Mouse (Mus musculus) CD8-positive naive resting alpha-beta T cell, adult 2 months (primary cell): ENCODE results near the gene Arl5b.

Experiments
- DNase-seq, 2 experiments: peaks; one replicate each; pipeline ENCODE4 v3.0.0; 2022; ENCODE audit warnings: low read depth in 2 of 2, low spot score in 2 of 2

Gene Arl5b

DNA sequence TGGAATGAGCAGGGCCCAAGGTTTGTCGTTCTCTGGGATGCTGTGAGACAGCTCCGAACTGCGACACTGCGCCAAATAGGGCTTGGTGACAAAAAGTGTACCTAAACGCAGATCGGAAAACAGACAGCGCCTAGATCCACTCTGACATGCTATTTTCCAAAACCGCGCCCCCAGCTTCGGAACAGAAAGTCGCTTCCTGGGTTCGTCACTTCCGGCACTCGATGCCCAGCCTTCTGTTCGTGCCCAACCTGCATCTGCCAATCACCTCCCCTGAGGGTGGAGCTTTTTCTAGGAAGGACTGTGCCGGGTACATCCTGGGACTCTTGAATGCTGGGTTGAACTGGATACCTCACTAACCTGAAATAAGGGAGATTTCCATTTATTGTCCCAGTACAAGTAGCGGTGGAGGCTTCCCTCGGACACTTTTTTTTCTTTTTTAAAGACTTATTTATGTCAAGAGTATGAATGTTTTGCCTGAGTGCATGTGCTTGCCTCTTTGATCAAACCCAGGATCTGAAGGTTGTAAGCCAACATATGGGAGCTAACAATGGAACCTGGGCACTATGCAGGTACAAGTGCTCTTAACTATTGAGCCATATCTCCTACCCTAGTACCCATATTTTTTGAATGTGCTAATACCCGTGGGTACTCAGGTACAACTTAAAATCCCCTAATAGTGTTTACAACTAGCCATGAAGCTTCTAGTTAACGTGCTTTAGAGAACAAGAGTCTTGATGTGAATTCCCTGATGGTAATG lies at the start of gene Arl5b:
Gene Arl5b (plus strand): TSS at position 279 of the 757 bp plus-strand sequence.
- DNase-seq = peak; percentile 86 to 87

DNA sequence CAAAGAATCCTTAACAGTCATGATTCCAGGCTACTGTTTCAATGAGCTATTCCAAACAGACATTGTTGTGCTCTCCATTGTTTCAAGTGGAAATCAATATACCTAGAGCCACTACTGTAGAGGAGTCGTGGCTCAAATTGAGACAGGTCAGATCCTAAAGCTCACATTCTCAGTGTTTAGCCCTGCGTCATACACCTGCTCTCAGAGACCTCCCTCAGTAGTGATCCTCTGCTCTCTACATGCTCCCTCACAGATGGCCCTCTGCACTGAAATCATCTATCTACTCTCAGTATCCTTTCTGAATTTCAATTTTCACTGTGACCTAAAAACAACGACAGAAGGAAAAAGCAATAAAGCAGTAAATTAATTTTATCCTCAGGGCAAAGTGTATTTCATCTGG lies 41.7 kb upstream of the Arl5b start:
- no peak for DNase-seq

DNA sequence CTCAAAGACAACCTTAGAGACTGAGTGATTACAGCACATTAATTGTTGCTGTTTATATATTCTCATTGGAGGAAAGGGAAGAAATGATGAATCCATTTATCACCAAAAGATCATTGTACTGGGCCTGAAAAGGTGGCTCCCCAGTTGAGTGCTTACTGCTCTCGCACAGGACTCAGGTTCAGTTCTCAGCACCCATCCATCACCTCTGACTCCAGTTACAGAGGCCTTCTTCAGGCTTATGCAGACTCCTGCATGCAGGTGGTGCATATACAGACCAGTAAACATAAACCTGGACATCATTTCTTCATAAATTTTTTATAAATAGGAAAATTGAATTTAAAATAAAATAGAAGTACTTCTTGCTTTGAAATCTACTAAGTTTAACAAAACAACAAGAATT lies 41.1 kb upstream of the Arl5b start:
- DNase-seq = no peak

DNA sequence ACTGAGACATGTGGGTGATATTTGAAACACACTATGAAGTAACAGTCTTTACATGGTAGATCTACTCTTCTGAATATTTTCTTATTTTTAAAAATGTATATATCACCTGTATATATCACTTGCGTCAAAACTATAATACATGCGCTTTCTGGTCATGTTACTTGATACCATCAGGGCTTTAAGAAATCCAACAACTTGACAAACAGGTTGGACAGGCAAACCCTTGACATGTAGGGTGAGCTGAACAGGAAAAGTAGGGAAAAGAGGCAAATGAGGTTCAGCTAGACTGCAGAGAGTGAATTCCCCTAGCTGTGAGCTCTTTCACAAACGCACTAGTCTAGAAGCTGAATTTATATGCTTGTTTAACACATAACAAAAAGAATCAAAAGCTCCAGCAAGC lies 22.4 kb upstream of the Arl5b start:
- DNase-seq = no peak

DNA sequence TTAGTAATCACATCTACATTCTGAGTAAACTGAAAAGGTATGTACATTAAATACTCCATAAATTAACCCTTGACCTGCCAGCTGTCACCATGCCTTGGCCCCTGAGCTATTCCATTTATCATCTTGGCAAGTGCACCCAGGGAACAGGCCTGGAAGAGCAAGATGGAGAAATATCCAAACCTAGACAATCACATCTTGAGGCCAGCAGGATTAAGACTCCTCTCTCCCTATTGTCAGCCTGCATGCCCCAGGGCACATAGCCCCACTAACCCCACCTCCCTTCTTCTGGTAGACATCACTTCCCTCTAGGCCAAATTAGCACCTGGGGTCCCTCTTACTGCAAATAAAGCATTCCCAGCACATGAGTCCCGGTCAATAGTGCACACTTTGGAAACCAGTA lies 21.4 kb upstream of the Arl5b start:
- DNase-seq = no peak

DNA sequence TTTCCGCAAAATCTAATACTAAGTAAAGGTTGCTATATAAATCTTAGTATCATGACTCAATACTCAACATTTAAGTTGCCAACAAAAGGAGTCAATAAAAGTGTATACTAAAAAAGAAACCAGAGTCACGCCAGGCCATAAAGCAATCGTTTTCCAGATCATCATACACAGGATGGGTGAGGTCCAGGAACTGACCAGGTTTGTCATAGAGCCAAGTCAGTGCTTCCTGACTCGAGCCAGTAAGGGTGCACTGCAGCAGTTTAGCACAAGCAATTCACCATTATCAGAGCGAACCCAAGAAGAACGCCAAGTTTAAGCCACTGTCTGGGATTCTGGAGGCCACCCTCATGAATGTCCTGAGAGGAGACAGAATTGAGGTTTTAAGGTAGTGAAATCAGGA lies 10.5 kb upstream of the Arl5b start:
- DNase-seq = no peak

DNA sequence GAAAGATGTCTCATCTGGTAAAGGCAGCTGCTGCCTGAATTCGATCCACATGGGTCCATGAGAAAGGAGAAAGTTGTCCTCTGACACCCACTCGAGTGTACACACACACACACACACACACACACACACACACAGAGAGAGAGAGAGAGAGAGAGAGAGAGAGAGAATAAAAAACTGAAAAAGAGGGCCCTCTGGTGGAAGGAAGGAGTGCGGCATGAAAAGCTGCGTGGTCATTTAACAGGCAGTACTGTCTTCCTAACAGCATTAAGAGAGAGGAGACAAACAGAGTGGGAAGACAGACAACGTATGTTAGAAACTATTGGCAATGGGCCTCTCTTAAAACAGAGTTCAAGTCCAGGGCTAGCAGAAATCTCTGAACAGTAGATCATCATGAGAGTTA lies 8.9 kb upstream of the Arl5b start:
- peak; percentile 26 to 45 for DNase-seq

DNA sequence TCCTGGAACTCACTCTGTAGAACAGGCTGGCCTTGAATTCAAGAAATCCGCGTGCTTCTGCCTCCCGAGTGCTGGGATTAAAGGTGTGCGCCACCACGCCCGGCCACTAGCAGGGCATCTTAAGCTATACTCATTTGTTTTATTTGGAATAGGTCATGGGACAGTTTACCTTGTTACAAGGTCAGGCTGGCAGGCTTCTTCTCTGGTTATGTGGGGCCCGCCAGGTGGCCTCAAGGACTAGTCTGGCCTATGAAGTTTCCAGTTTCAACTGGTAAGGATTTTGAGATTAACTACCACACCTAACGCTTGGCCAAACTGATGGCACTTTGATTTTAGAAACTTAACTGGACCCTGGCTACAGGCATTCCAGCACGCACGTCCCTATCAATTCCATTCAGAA lies 5.3 kb downstream of the Arl5b start:
- DNase-seq = no peak

DNA sequence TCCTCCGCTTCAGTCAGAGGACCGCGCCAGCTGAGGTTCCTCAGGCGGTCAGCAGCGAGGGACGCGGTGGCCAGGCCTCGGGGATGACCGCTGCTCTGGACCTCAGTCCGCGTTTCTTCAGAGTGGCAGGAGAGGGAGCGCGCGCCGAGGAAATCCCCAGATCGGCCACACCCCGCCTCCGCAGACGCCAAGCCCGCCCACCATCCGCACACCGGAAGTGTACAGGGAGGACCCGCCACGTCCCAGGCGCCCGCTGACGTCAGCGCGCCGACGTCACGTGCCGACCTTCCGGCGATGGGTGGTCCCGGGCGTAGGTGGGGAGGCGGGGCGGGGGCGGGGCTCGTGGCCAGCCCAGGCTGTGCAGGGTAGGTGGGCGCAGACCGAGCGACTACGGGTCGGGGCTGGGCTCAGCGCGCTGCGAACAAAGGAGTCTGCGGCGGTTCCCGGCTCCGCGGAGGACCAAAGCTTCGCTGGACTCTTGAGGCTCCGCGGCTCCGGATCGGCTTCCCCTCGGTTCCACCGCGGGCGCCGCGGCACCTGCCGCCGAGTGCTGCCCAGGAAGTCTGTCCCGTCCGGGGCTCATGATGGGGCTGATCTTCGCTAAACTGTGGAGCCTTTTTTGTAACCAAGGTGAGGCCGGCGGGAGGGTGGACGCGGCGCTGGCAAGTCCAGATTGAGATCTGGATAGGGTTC lies 5.9 kb downstream of the Arl5b start, which contains the start of gene Nsun6:
Gene Nsun6 (minus strand): TSS at position 125 of the 693 bp plus-strand sequence.
- peak; percentile 91 to 93 for DNase-seq

DNA sequence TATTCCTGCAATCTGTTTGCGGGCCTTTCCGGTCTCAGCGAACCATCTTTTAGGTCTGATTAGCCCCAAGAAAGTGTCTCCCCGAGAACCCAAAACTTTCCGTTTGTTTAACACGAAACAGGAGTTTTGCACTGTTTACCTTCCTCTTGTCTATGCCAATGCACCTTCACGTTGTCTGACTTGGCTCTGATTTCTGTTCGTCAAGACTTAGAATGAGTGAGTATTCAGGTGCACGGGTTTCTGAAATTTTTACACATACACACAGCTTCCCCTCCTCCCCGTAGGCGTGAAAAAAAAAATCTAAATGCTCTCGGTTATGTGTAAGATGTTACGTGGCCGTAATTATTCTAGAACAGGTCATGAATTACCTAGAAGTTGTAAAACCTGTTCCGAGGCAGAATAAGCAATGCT lies 6.6 kb downstream of the Arl5b start:
- DNase-seq = peak in 1 of 2 experiments; percentile 39

DNA sequence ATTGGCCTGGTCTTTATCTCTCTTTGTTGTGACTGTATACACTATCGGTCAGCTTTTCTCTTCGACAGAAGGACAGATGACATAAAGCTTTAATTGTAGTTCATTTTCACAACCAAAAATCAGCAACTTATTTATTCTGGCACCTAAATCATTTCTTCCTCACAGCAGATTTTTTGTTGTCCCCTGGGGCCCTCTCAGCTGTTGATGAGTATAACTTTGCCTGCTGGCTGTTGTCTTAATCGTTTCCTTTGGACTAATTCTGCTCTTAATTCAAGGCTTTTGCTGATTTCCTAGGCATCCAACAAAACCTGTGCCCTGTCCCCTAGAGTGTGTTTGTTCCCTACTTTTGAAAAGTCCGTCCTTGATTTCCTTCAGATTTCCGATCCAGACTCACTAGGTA lies 9.0 kb downstream of the Arl5b start:
- no peak for DNase-seq

DNA sequence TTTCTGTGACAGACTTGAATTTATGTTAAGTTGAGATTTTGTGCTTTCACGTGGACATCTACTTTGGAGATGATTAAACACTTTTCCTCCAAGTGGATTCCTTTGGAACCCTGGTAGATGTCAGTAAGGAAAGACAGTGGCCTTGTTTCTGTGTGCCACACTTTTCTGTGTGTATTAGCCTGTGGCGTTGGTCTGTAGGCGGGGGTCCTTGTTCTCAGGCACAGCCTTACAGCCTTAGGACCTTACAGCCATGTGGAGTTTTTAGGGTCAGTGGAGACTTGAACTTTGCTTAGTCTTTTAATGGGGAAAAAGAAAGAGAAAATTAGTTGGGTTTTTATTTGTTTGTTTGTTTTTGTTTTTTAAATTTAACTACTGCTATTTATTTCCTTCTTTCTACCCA lies 11.7 kb downstream of the Arl5b start:
- DNase-seq = no peak

DNA sequence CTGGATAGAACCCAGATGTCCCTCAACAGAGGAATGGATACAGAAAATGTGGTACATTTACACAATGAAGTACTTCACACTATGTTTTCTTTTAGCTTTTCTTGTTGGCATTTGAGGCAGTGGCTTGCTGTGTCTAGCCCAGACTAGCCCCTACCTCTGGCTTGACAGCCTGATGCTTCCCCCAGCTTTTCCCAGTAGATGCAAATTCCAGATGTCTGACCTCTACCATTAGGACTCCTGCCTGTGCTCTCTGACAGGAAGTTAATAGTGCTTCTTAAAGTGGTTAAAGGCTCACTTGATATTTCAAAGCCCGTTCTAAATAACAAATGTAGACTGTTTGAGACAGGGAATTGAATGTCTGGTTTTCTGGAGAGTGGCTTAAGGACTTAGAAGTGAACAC lies 14.6 kb downstream of the Arl5b start:
- no peak for DNase-seq

DNA sequence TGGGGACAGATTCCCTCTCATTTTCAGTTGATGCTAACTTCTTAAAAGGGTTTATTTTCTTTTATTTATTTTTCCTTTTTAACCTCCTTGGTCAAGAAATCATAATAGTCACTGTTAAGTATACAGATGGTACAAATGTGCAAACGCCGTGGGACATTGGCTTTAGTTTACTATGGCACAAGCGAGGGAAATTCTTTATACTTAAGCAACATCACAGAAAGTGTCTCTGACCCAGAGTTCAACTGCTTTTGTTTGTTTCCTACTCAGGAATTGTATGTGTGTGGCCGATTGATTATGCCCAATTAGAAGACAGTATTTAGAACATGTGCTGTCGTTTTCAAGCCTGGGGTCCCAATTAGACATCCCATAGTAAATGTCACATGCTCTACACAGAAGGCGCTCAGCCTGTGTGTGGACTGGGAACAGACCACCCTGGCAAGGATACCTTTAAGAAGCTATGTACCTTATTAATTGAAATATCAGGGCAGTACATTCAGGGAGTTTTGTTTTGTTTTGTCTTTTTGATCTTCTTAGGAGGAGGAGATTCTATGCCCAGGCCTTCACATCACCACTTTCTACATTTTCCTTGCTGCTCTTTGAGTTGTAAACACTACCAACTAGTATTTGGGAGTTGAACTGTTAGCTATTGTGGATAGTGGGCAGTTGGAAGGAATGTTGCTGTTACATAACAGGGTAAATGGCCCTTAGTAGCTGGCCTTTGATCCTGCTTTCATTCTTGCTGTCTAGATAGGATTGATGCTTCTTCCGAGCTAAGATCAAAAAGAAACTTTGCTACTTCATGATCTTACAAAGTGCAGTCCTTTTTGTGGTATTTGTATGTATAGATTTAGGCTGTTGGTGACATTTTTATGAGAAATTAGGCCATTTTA lies 15.4 kb downstream of the Arl5b start:
- no peak for DNase-seq

DNA sequence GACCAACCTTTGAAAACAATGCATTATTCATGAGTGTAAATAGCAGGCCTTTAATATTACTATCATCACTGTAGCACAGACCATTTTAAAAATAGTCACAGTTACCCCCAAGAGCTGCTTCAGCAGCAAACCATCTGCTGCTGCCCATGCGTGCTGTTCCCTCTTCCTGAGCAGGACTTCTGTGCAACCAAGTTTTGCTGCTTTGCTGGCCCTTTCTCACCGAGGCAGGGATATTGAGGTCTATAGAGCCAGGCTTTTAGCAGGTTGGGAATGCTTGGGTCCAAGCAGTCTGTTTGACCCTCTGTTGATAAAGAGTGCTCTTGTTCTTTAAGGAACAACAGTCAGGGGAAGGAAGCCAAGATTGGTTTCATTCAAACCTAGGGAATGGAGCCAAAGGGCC lies 16.3 kb downstream of the Arl5b start:
- no peak for DNase-seq

DNA sequence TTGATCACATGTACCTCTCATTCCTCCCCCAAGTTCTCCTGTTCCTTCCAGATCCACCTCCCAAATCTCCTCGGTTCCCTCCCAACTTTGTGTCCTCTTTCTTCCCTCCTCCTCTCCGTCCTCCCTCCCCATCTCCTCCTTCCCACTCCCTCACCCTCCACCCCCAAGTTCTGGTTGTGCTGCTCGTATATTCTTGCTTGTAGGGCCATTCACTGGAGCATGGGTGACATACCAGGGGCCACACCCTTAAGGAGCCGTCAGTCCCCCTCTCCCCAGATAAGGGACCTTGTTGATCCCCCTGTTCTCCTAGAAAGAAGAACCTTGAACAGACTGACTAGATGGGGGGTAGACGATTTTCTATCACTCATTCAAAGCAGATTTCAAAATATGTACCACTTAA lies 17.9 kb downstream of the Arl5b start:
- no peak for DNase-seq

DNA sequence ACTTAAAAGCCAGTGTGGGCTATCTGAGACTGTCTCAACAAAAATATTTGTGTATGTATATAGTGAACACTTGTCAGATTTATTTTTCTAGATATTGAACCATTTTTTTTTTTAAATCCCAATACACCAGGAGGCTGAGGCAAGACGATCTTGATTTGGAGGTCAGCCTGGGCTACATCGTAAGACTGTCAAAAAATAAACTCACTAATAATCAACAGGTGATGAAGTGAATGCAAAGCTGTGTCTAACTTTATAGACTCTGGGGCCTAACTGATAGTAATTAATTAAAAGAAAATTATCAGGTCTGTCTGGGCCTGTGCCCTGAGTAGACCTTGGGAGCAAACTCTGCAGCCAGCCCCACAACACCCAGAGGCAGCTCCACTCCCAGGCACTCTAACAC lies 34.5 kb downstream of the Arl5b start:
- DNase-seq = no peak

DNA sequence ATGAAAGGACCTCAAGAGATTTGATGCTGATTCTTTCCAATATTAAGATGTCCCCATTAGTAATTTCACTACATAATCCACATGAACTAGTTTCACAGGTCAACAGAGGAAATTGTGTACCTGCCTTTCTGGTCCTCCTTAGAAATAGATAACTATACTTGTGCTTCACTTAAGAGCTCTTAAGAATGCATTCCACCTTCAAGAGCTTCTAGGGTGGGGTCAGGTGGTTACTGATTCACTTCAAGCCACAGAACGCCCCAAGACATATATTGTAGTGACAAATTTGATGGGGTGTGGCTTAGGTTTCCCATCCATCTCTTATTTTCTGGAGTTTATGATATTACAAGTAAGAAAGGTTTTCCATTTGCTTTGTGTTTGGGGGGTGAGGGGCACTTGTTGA lies 38.1 kb downstream of the Arl5b start:
- DNase-seq = no peak

DNA sequence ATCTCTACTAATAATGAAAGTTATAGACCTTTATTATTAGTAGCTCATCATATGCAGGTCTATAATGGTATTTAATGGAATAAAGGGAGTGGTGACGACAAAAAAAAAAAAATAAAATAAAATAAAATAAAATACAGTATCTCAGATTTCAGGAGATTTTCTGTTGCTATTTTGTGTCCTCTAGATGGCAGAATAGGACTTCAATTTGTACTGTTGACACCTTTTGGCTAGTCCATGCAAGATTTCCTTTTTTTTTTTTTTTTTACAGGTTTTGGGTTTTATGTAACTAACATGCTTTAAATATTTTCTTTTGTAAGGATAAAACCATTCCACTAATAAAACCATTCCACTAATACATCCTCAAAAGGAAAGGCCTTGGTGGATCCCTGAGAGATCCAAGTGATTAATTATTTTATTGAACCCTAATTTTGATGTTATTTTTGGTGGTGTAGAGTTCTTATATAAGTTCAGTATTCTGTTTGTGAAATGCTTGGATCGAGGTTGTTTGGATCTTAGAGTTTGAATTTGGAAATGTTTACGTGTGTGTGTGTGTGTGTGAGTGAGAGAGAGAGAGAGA lies 47.4 kb downstream of the Arl5b start:
- no peak for DNase-seq

DNA sequence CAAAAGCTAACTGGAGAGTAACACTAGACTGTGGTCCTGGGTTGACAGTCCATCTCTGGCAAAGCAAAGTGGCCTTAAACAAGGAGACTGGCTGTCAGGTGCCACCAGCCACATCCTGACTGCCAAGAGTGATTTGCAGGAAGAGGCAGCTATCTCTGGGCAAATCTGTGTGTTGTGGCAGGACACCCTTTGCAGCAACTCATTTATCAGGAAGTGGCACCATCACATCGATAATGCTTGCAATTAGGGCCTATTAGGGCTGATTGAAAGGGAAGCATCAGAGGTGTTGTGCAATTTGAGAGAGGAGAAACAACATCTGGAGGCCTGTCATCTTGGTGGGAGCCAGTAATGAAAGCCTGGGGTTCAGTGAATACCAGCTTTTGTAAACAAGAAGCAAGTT lies 55.2 kb downstream of the Arl5b start:
- DNase-seq = no peak

DNA sequence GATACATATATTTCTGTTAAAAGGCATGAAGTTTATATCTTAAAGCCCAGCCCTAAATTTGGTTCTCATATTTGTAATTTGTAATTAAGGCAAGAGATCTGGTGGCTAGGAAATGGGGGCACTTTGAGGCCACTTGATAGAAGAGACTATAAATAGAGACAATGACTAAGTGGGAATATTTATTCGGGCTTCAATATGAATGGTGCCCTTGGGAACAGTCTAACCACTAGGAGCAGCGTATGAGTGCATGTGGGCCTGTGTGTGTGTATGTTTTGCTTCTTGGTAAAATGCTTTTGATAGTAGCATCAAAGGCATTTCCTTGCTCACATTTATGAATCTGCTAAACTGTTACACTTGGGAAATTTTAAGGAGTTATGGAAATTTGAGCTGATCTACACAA lies 62.1 kb downstream of the Arl5b start:
- no peak for DNase-seq
